Mouse (Mus musculus): ENCODE results near the gene Rplp1. TPM values are rescaled to one million over a fixed set of nuclear protein-coding genes. Genes with fewer than 3 reads are reported as not detected.
A peak's percentile ranks its signal among the peaks of the same experiment; 100 is the strongest.

Rplp1 gene
- polyA plus RNA-seq, 1 experiment from 2014 or later, result 998 TPM

DNA sequence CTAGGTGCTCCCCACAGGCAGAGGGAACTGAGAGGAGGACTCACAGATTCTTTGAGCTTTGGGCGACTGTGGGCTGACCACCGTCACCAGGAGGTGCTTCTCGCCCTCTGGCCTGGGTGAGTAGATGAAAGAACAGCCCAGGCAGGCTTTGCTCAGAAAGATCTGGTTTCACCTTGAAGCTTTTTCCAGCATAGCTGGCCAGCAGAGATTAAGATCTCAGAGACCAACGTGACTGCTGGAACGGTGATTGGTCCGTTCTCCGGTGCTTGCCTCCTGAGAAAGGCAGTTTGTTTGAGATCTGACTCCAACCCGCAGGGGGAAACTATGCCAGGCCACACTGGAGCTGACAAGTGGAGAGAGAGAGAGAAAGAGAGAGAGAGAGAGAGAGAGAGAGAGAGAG is 19.3 kb downstream of the Rplp1 start:
- WGBS, result 83% methylated on average over 8 of the region's 8 CpGs
- Histone ChIP-seq H3K36me3 (no peaks in the 10 kb centered on the region), H3K4me2 (no peak overlapping the region), H3K27me3 (replicated peaks) (peaks cover 15% of the 10 kb centered on the region; the same call in 1 of the 2 replicates), H3K9ac (replicated peaks) (no peak overlapping the region), H3K4me3 (replicated peaks) (no peak overlapping the region), H3K27ac (replicated peaks) (no peak overlapping the region), H3K9me3 (replicated peaks) (no peaks in the 10 kb centered on the region), H3K4me1 (peaks cover 5% of the 10 kb centered on the region)
- no peak for ATAC-seq (ENCODE audit: low FRiP score)

DNA sequence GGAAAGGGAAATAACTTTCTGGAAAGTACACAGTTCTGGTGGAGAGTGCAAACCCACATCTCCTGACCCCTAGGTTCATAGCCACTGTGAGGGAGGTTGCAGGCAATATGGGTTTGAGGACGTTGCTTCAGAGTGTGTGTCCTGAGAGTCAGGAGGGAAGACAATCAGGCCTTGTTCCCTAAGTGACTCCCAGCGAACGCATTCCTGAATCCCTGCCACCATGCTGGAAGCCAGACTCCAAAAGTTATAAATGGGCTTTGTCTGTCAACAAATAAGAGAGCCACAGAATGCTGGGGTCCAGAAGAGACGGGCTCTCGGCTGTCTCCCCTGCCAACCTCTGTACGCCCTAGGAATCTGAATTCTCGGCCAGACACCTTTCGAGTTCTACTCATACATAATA is 24.5 kb downstream of the Rplp1 start:
- no peaks in the 10 kb centered on the region for H3K27me3 ChIP-seq (replicated peaks)
- no peak; the same call in 1 of the 2 replicates for ATAC-seq (ENCODE audit: low FRiP score)
- no peak overlapping the region for H3K4me3 ChIP-seq (replicated peaks)
- H3K4me1 ChIP-seq, result peaks cover 17% of the 10 kb centered on the region; the same call in 1 of the 2 replicates
- no peaks in the 10 kb centered on the region for H3K36me3 ChIP-seq
- H3K4me2 ChIP-seq, result no peak overlapping the region
- WGBS, result 26% methylated on average over 8 of the region's 8 CpGs
- no peaks in the 10 kb centered on the region for H3K9me3 ChIP-seq (replicated peaks)
- no peak overlapping the region for H3K9ac ChIP-seq (replicated peaks)
- H3K27ac ChIP-seq (replicated peaks), result peak overlapping the region; percentile 60

DNA sequence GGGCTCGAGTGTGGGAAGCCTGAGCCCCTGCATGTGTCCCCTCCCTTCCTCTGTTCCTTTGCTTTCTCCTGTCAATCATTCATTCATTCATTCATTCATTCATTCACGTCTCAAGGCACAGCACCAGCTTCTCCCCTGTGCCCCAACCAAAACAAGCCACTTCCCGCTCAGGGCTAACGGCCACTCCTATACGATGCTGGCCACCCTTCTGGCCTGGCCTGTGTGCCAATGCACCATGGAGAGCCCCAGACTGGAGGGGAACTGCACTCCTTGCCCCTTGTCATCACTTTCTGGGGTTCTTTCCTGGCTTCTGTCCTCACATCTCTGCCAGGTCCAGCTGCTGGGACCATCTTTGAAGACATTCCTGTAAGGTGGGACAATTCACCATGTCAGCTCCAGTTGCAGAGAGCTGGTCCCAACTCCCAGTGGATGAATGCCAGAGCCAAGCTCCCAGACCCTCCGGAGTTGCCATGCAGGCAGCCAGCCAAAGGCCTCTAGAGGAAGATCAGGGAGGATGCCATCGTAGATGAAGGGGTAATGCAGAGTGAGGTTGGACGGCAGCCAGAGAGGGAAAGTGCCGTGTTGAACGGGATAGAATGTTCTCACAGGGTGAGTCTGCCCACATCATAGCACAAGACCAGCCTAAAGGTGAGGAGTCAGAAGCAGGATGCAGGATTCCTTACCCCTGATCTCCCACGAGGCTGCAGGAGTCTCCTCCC is 26.5 kb downstream of the Rplp1 start:
- no peak overlapping the region for H3K9ac ChIP-seq (replicated peaks)
- H3K27me3 ChIP-seq (replicated peaks), result no peaks in the 10 kb centered on the region; the same call in 1 of the 2 replicates
- H3K4me3 ChIP-seq (replicated peaks), result no peak overlapping the region
- no peak overlapping the region for H3K4me2 ChIP-seq
- H3K36me3 ChIP-seq, result no peaks in the 10 kb centered on the region
- no peaks in the 10 kb centered on the region for H3K9me3 ChIP-seq (replicated peaks)
- 57% methylated on average over 11 of the region's 11 CpGs for WGBS
- peaks cover 17% of the 10 kb centered on the region; the same call in 1 of the 2 replicates for H3K4me1 ChIP-seq
- H3K27ac ChIP-seq (replicated peaks), result no peak overlapping the region; the same call in 1 of the 2 replicates
- ATAC-seq (ENCODE audit: low FRiP score), result peak; percentile 53; the same call in 1 of the 2 replicates

DNA sequence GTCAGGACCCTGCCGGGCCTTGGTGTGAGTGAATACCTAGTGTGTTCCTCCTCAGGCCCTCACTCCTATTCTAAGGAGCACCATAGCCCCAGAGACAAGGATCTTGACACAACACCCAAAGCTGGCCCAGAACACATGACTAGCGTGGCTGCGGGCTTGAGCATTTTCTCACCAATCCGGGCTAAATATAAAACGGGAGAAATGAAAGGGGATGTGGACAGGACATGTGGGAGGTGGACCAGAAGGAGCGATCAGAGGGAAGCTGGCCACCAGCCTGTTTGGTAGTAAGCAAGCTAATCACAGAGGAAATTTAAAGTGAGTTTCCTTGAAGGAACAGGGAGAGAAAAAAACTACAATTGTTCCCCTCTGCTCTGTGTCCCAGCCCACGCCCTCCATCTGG is 28.4 kb downstream of the Rplp1 start:
- no peak overlapping the region for H3K9ac ChIP-seq (replicated peaks)
- H3K27ac ChIP-seq (replicated peaks), result no peak overlapping the region
- no peak overlapping the region for H3K4me2 ChIP-seq
- 88% methylated on average over 7 of the region's 7 CpGs for WGBS
- H3K4me3 ChIP-seq (replicated peaks), result no peak overlapping the region
- H3K27me3 ChIP-seq (replicated peaks), result peaks cover 6% of the 10 kb centered on the region; the same call in 1 of the 2 replicates
- H3K9me3 ChIP-seq (replicated peaks), result no peaks in the 10 kb centered on the region
- ATAC-seq (ENCODE audit: low FRiP score), result no peak
- no peaks in the 10 kb centered on the region for H3K36me3 ChIP-seq
- peaks cover 17% of the 10 kb centered on the region; the same call in 1 of the 2 replicates for H3K4me1 ChIP-seq

DNA sequence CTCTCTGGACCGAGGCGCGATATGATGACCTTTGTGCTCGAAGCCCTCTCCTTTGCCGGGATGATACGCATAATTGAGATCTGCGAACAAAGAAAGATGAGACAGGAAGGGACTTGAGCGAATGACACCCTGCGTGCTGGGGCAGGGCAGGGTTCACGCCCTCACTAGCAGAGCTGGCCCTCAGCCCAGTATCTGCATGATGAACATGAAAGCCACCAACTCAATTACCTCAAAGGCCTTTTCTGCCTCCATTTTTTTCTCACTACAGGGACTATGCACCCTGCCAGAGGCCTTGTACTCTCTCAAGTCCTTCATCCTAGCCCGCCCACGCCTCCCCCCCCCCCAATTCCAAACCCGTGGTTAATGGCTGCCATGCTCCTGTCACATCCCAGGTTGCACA is 29.4 kb downstream of the Rplp1 start:
- ATAC-seq (ENCODE audit: low FRiP score), result no peak
- no peak overlapping the region for H3K4me3 ChIP-seq (replicated peaks)
- WGBS, result 60% methylated on average over 13 of the region's 13 CpGs
- H3K9me3 ChIP-seq (replicated peaks), result no peaks in the 10 kb centered on the region
- H3K4me1 ChIP-seq, result peaks cover 17% of the 10 kb centered on the region; the same call in 1 of the 2 replicates
- H3K36me3 ChIP-seq, result no peaks in the 10 kb centered on the region
- no peak overlapping the region for H3K9ac ChIP-seq (replicated peaks)
- H3K27me3 ChIP-seq (replicated peaks), result peaks cover 6% of the 10 kb centered on the region; the same call in 1 of the 2 replicates
- no peak overlapping the region for H3K27ac ChIP-seq (replicated peaks)
- H3K4me2 ChIP-seq, result no peak overlapping the region

DNA sequence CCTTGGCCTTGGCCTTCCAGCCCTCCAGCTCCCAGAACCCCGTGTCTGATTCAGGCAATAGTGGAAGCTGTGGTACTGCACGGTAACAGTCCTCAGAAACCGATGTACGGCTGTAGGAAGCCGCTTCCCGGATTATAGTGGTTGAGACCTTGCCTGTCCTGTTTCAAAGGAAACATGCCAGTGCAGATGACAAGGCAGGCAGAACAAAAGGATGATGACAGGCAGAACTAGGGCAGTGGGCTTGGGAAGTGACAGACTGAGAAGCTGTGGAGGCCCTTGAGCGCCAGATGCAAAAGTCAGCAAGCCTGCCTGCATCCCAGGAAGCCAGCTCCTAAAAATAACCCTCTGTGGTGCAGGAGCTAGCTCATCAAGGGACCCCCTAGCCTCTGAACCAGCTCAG is 30.0 kb downstream of the Rplp1 start:
- Histone ChIP-seq H3K4me2 (no peak overlapping the region), H3K27me3 (replicated peaks) (peaks cover 6% of the 10 kb centered on the region; the same call in 1 of the 2 replicates), H3K9ac (replicated peaks) (no peak overlapping the region), H3K9me3 (replicated peaks) (no peaks in the 10 kb centered on the region), H3K4me1 (peaks cover 14% of the 10 kb centered on the region; the same call in 1 of the 2 replicates), H3K36me3 (no peaks in the 10 kb centered on the region), H3K4me3 (replicated peaks) (no peak overlapping the region), H3K27ac (replicated peaks) (no peak overlapping the region)
- WGBS, result 83% methylated on average over 7 of the region's 7 CpGs
- ATAC-seq (ENCODE audit: low FRiP score), result no peak

DNA sequence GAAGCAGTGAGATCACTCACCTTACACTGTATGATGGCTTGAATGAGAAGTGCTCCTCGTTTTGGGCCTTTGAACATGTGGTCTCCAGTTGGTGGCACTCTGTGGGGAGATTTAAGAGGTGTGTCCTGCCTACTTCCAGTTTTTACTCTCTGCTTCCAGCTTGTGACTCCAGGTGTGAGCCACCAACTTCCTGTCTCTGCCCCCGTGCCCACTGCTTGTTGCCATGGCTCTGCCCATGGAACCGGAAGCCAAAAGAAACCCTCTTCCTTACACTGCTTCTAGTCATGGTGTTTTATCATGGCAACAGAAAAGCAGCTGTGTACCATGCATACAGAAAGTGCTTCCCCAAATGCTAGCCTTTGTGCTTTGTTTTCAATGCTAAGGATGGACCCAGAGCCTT is 32.2 kb downstream of the Rplp1 start:
- H3K9me3 ChIP-seq (replicated peaks), result no peaks in the 10 kb centered on the region
- ATAC-seq (ENCODE audit: low FRiP score), result no peak
- peaks cover 6% of the 10 kb centered on the region; the same call in 1 of the 2 replicates for H3K27me3 ChIP-seq (replicated peaks)
- WGBS, result 61% methylated on average over 3 of the region's 3 CpGs
- peaks cover 18% of the 10 kb centered on the region for H3K4me1 ChIP-seq
- no peak overlapping the region for H3K4me2 ChIP-seq
- H3K4me3 ChIP-seq (replicated peaks), result no peak overlapping the region
- H3K27ac ChIP-seq (replicated peaks), result no peak overlapping the region
- H3K36me3 ChIP-seq, result no peaks in the 10 kb centered on the region
- H3K9ac ChIP-seq (replicated peaks), result no peak overlapping the region

DNA sequence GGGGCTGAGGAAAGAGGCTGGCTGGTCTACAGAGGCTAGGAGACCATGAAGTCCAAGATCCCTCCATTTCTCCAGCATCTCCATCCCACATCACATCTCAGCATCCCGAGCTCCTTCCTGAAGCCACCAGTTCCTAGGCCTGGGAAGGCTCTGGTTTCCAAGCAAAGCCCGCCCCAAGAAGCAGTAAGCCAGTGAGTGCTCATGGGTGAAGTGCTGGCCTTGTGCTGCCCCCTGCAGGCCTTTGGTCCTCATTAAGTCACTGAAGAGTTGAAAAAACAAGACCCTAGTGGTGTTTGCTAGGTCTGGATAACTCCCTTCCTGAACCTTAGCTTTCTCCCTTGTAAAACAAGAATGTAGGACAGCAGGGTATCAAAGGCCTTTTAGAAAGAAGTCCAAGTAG is 35.5 kb downstream of the Rplp1 start:
- Histone ChIP-seq H3K4me2 (no peak overlapping the region), H3K27me3 (replicated peaks) (peaks cover 10% of the 10 kb centered on the region; the same call in 1 of the 2 replicates), H3K4me1 (peaks cover 33% of the 10 kb centered on the region), H3K9ac (replicated peaks) (no peak overlapping the region), H3K9me3 (replicated peaks) (no peaks in the 10 kb centered on the region), H3K4me3 (replicated peaks) (no peak overlapping the region), H3K36me3 (no peaks in the 10 kb centered on the region), H3K27ac (replicated peaks) (no peak overlapping the region)
- 29% methylated on average over 2 of the region's 2 CpGs for WGBS
- ATAC-seq (ENCODE audit: low FRiP score), result no peak

DNA sequence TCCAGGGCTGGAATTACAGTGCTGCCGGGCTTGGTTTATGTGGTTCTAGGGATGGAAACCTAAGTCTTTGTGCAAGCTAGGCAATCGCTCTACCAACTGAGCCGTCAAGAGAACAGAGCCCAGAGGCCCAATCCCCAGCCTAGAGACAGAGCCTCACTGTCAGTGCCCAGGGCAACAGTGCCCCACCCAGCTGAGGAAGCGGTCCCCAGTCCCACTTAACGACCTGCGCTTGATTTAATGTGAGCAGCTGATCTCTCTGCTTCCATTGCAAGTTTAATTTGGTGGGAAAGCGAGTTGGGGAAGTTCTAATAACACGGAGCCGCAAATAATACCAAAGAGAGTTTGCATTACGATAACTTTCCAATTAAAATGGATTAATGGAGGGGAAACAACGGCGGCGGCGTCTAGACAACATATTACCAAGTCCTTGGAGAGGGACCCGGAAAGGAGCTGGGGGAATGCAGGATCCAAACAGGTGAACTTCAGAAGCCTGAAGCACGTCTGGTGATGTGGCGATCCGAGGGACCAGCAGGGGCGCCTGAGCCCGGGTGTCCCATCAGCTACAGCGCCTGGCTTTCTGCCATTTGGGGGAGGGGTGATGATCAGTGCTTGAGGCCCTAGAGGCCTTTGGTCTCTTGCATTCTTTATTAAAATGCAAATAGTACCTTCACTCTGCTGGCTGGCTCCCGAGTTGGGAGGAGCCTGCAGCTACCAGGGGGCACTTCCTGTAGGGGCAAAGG is 36.8 kb downstream of the Rplp1 start:
- peaks cover 43% of the 10 kb centered on the region for H3K4me1 ChIP-seq
- no peak overlapping the region for H3K9ac ChIP-seq (replicated peaks)
- H3K9me3 ChIP-seq (replicated peaks), result no peaks in the 10 kb centered on the region
- H3K36me3 ChIP-seq, result no peaks in the 10 kb centered on the region
- H3K27me3 ChIP-seq (replicated peaks), result peaks cover 10% of the 10 kb centered on the region; the same call in 1 of the 2 replicates
- no peak overlapping the region; the same call in 1 of the 2 replicates for H3K27ac ChIP-seq (replicated peaks)
- WGBS, result 7% methylated on average over 22 of the region's 22 CpGs
- H3K4me2 ChIP-seq, result peak overlapping the region; percentile 11
- ATAC-seq (ENCODE audit: low FRiP score), result peak; percentile 67
- no peak overlapping the region for H3K4me3 ChIP-seq (replicated peaks)

DNA sequence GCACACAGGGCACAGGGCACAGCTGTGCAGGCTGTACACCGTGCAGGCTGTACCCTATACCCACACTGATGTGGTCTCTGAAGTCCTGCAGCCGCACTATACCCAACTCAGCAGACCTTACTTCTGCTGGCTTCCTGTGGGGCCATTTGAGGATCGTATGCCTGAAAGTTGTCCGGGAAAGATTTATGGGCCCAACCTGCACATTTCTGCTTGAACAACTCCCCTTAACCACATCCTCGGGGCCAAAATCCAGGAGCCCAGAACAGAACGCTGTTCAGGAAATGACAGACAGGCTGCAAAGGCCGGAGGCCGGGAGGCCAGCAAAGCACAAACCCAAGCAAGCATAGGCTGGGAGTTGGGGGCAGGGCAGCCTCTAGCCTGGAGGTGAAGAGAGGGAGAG is 41.0 kb downstream of the Rplp1 start:
- 22% methylated on average over 8 of the region's 8 CpGs for WGBS
- Histone ChIP-seq H3K36me3 (no peaks in the 10 kb centered on the region), H3K4me3 (replicated peaks) (no peak overlapping the region), H3K4me1 (peaks cover 45% of the 10 kb centered on the region), H3K9me3 (replicated peaks) (no peaks in the 10 kb centered on the region), H3K9ac (replicated peaks) (no peak overlapping the region), H3K27ac (replicated peaks) (no peak overlapping the region), H3K4me2 (no peak overlapping the region), H3K27me3 (replicated peaks) (0 out of 2 replicates have a peak, but pooled peaks cover 5% of the 10 kb centered on the region)
- ATAC-seq (ENCODE audit: low FRiP score), result no peak

DNA sequence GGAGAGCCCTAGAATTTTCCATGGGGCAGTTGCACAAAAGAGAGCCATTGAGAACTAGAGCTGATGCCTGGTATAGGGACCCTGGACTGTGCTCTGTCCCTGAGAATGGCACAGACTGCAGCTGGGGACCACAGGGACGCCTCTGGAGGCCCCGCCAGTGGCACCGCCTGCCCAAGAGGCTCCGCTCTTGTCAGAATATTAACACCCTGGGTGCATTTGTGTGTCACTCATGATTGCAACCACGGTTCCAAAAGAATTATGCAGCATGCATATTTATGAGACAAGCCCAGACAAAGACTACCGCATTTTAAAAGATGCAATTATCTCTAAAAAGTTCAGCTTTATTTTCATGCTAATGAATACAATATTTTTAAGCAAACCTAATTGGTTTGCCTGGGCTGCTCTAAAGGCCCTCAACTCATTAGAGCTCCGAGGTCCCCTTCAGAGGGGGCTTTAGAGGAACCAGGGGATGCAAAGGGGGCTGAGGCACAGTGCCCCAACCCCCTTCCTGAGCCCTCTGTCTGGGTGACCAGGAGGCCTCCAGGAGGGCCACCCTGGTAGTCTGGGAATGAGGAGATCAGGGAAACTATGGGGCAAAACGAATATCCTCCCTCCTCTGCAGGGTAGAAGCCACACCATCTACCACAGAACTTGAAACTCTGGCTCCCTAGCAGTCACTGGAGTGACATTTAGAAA is 41.9 kb downstream of the Rplp1 start:
- H3K4me1 ChIP-seq, result peaks cover 36% of the 10 kb centered on the region
- 0 out of 2 replicates have a peak, but pooled peaks cover 5% of the 10 kb centered on the region for H3K27me3 ChIP-seq (replicated peaks)
- H3K9me3 ChIP-seq (replicated peaks), result no peaks in the 10 kb centered on the region
- H3K9ac ChIP-seq (replicated peaks), result no peak overlapping the region
- H3K4me2 ChIP-seq, result no peak overlapping the region
- no peak overlapping the region for H3K4me3 ChIP-seq (replicated peaks)
- no peaks in the 10 kb centered on the region for H3K36me3 ChIP-seq
- no peak for ATAC-seq (ENCODE audit: low FRiP score)
- WGBS, result 22% methylated on average over 8 of the region's 8 CpGs
- peak overlapping the region; percentile 10; the same call in 1 of the 2 replicates for H3K27ac ChIP-seq (replicated peaks)
